Mouse (Mus musculus) leukemia stem cell, adult 10-12 weeks (primary cell): Measurements from ENCODE around the gene Olfr1495. TPM values are rescaled to one million over a fixed set of nuclear protein-coding genes. Genes with fewer than 3 reads are reported as not detected.

Experiments used
- polyA plus RNA-seq: library from polyadenylated mRNA; stranded (reverse); fragments of >175 nt; gene quantifications from 2 replicates; pipeline ENCODE4 v1.2.3, GENCODE M21; 2012; ENCODE audit warnings: low replicate concordance

Gene Olfr1495
- polyA plus RNA-seq: not detected in 2 replicates

GRCm38 (mm10) chr19:13764306-13764705 lies at the start of gene Olfr1495:
Gene Olfr1495, plus strand, starts transcription at chr19:13764606.

GRCm38 (mm10) chr19:13722978-13723377 lies 41.4 kb upstream of the Olfr1495 start, which contains the start of gene Olfr1493-ps1:
Gene Olfr1493-ps1, plus strand, starts transcription at chr19:13723278.

DNA sequence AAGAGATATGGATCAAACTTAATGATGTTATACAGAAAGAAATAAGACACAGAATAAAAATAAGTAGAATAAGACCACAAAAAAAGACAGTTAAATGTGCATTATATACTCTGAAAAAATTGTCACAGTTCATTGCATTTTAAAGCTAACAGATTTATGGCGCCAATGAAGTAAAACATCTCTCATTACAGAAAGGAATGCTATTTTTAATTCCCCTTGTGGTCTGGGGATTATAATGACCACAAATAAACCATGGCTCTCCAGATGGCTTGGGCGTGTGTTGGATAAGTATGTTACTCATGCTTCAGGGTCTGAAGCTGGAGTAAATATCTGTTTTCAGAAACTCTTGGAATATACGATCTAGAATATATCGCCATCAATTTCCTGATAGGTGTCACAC lies 25.0 kb upstream of the Olfr1495 start, which contains the start of gene Olfr1494:
Gene Olfr1494, plus strand, starts transcription at position 301 of the 400 bp plus-strand sequence.

GRCm38 (mm10) chr19:13777578-13777977 lies 13.2 kb downstream of the Olfr1495 start, which contains the start of gene Olfr1496:
Gene Olfr1496, plus strand, starts transcription at chr19:13777878.

GRCm38 (mm10) chr19:13798102-13798501 lies 33.7 kb downstream of the Olfr1495 start, which contains the start of gene Olfr1497:
Gene Olfr1497, minus strand, starts transcription at chr19:13798202.

GRCm38 (mm10) chr19:13819347-13819746 lies 54.9 kb downstream of the Olfr1495 start, which contains the start of gene Olfr1499:
Gene Olfr1499, minus strand, starts transcription at chr19:13819447.

Other genes starting within 250 kb of the Olfr1495 start
- gene Olfr1480, start 236.7 kb upstream of the Olfr1495 start, polyA plus RNA-seq: not detected in 2 replicates
- not detected in 2 replicates for gene Olfr1484, start 181.1 kb upstream of the Olfr1495 start, polyA plus RNA-seq
- not detected in 2 replicates for gene Olfr1487, start 147.2 kb upstream of the Olfr1495 start, polyA plus RNA-seq
- gene Olfr1489, start 133.0 kb upstream of the Olfr1495 start, polyA plus RNA-seq: not detected in 2 replicates
- not detected in 2 replicates for gene Olfr1490, start 113.5 kb upstream of the Olfr1495 start, polyA plus RNA-seq
- not detected in 2 replicates for gene Olfr1491, start 67.3 kb upstream of the Olfr1495 start, polyA plus RNA-seq
- gene Olfr1493-ps1, start 41.3 kb upstream of the Olfr1495 start, polyA plus RNA-seq: not detected in 2 replicates
- not detected in 2 replicates for gene Olfr1494, start 24.9 kb upstream of the Olfr1495 start, polyA plus RNA-seq
- not detected in 2 replicates for gene Olfr1496, start 13.3 kb downstream of the Olfr1495 start, polyA plus RNA-seq
- gene Olfr1497, start 33.6 kb downstream of the Olfr1495 start, polyA plus RNA-seq: not detected in 2 replicates
- not detected in 2 replicates for gene Olfr1499, start 54.8 kb downstream of the Olfr1495 start, polyA plus RNA-seq
- gene Olfr1500, start 65.9 kb downstream of the Olfr1495 start, polyA plus RNA-seq: not detected in 2 replicates
- not detected in 2 replicates for gene Olfr1501, start 86.1 kb downstream of the Olfr1495 start, polyA plus RNA-seq
- not detected in 2 replicates for gene Olfr1502, start 97.2 kb downstream of the Olfr1495 start, polyA plus RNA-seq
- not detected in 2 replicates for gene Olfr1504, start 133.3 kb downstream of the Olfr1495 start, polyA plus RNA-seq
- not detected in 2 replicates for gene Olfr1505, start 148.9 kb downstream of the Olfr1495 start, polyA plus RNA-seq